Mouse (Mus musculus): Measurements from ENCODE around the gene Msantd2. TPM values are rescaled to one million over a fixed set of nuclear protein-coding genes. Genes with fewer than 3 reads are reported as not detected.
A peak's percentile ranks its signal among the peaks of the same experiment; 100 is the strongest.

The Msantd2 gene
- polyA plus RNA-seq, 1 experiment = 33.9 TPM

DNA sequence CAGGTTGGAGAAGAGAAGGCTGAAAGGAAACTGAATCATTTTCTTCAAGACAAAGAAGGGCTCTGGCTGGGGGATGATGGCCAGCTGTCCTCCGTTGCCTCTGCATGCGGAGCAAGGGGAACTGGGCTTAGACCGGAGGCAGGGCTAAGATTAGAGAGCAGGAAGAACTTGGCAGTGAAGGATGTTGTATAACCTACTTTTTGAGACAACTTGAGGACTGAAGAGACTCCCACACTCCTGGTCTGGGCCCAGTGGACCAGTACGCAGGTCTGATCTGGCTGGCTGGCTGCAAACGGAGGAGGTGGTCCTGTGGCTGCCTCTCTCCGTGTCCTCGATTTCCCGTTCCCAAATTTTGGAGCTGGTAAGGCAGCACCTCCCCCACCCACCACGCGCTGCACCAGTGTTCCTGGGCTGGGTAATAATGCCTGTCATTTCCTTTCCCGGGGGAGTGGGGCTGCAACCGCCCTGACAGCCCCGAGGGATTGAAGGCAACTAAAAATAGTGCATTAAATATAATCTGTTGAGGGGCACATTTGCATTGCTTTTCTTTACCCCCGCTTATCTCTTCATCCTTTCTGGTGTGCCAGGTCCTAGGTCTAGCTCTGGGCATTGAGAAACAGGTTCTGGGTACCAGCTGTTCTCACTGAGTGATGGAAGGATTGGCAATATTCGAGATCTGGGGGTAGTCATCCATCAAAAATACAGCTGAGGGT is 78.9 kb downstream of the Msantd2 start:
- DNase-seq (ENCODE audit: extremely low spot score in 1 of 2, low spot score in 1 of 2) = peak; percentile 69 to 76

DNA sequence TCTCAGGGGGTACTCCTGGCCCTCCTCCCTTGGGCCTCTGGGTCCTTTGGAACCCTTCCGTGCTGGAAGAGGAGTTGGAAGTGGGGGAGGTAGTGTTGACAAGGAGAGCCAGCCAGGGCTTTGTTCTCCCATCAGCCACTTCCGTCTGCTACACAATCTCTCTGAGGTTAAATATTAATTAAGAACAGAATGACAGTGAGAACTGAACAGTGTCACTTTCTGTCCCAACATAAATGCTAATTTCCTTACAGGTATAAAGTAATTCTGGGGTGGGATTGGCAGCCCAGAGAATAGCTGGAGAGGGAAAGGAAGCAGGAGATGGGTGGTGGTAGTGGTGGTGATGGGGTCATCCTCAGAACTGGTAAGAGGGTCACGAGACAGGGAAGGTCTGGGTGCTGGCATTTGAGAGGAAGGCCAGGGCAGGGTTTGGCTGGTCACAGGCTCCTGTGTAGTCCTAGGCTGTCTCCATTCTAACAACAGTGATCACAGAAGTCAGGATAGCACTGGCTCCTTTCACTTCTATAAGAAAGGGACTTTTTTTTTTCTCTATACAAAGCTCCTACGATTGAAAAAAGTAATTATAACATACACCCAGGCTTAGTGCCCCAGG is 79.6 kb downstream of the Msantd2 start:
- no peak for DNase-seq (ENCODE audit: extremely low spot score in 1 of 2, low spot score in 1 of 2)

DNA sequence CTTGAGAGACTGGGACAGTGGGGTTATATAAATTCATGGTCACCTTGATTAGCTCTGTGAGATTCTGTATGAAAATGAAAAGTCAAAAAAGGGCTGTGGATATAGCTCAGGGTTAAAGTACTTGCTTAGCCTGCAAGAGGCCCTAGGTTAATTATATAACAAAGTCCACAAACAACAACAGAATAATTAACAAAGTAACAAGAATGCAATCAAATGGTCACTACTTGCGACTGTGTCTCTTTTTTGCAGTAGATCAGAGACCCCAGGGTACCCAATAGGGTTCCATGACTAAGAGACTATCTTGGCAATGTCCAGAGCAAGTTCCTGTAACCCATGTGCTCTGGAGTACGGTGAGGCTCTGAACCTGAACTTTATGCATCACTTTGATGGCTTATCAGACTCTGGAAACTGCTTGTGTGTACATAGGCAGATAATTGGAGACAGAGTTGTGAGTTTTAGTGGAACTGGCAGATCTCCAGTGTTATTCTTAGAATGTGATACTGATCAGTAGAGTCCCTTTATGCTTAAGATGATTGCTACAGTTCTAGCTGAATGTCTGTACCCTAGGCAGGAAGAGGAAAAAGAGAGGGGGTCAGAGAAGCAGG is 80.2 kb downstream of the Msantd2 start:
- DNase-seq (ENCODE audit: extremely low spot score in 1 of 2, low spot score in 1 of 2) = no peak

DNA sequence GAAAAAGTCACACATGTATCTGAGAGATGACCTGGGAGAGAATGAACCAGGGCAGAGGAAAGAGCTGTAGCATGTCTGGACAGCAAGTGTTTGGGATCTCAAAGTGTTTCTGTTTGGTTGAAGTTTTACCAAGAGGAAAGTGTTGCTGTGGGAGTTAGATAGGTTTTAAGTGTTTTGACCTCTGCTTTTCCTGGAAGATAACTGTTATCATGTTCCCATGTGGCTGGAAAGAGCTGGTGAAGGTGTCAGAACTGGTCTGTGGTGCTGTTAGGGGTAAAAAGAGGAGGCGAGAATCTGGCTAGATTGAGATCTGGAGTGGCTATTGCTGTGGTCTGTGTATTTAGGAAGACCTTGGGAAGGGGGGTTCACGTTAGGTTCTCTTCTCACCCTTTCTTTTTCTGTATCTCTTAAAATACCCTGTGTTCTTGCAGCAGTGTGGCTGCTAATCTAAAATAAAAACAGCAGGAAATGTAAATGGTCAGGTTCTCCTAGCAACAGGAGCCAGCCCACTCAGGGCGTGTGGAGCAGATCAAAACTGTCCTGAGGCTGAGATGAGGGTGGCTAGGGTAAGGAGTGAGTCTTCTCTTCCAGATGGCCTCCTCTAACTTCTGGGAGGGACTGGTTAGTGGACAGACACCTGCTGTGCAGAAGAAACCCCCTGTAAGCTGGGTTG is 83.2 kb downstream of the Msantd2 start:
- DNase-seq (ENCODE audit: extremely low spot score in 1 of 2, low spot score in 1 of 2) = no peak

Other genes with a start within 250 kb of the Msantd2 start
- 2.7 and 3.1 TPM in 2 replicates for gene Slc37a2, start 233.6 kb upstream of the Msantd2 start, polyA plus RNA-seq (2012; rRNA removed)
- 1.6 and 1.8 TPM in 2 replicates for gene Ccdc15, start 140.9 kb upstream of the Msantd2 start, polyA plus RNA-seq (2012; rRNA removed)
- 79.8 and 81.4 TPM in 2 replicates for gene Hepacam, start 122.0 kb upstream of the Msantd2 start, polyA plus RNA-seq (2012; rRNA removed)
- gene Robo4, start 87.4 kb upstream of the Msantd2 start, polyA plus RNA-seq (2012; rRNA removed) = 5.6 and 5.8 TPM in 2 replicates
- gene Robo3, start 56.1 kb upstream of the Msantd2 start, polyA plus RNA-seq (2012; rRNA removed) = 26.3 and 43.8 TPM in 2 replicates
- gene Esam, start 38.8 kb downstream of the Msantd2 start, polyA plus RNA-seq (2012; rRNA removed) = 28.9 and 31.3 TPM in 2 replicates
- gene Vsig2, start 49.9 kb downstream of the Msantd2 start, polyA plus RNA-seq (2012; rRNA removed) = 6.0 and 6.4 TPM in 2 replicates
- 1,218 and 1,912 TPM in 2 replicates for gene Nrgn, start 63.6 kb downstream of the Msantd2 start, polyA plus RNA-seq (2012; rRNA removed)
- 14.2 and 14.5 TPM in 2 replicates for gene Siae, start 66.4 kb downstream of the Msantd2 start, polyA plus RNA-seq (2012; rRNA removed)
- gene Spa17, start 124.4 kb downstream of the Msantd2 start, polyA plus RNA-seq (2012; rRNA removed) = 6.7 and 7.1 TPM in 2 replicates
- gene Tbrg1, start 168.0 kb downstream of the Msantd2 start, polyA plus RNA-seq (2012; rRNA removed) = 42.0 and 43.7 TPM in 2 replicates
- gene Panx3, start 179.9 kb downstream of the Msantd2 start, polyA plus RNA-seq (2012; rRNA removed) = 0.08 TPM in 1 of 2 replicates, not detected in the other
- 0.10 TPM in 1 of 2 replicates, not detected in the other for gene Olfr160, start 226.9 kb downstream of the Msantd2 start, polyA plus RNA-seq (2012; rRNA removed)